In genomic region chr11:16897681-16898080, GRCm38 (mm10) we compare ENCODE assay signal across 16 mouse cellular contexts.
"Had no signal": no experiment of that assay in that cellular context is flagged by ENCODE, and none has a peak within 500 bp of the region (broad histone marks: within the 10 kb centered on the region; RNA-seq: fewer than 3 reads in every experiment).

No protein-coding gene starts in this region.

- H3K4me2 ChIP-seq: lung, embryonic 15.5 days; midbrain, embryonic 12.5 days; neural tube, embryonic 12.5 days had no signal

- DNase-seq: liver, postnatal 0 days; lung, adult 2 months; lung, postnatal 14 days; lung, postnatal 4 days; midbrain, embryonic 14.5 days; right cerebral cortex, postnatal 14 days; right cerebral cortex, postnatal 4 days; spleen, adult 18-20 months; thymus, adult 18-20 months; thymus, postnatal 25 days; thymus, postnatal 4 days had no signal

- H3K27ac ChIP-seq: lung, embryonic 15.5 days; midbrain, embryonic 10.5 days; midbrain, embryonic 12.5 days; neural tube, embryonic 12.5 days had no signal

- ATAC-seq: liver, postnatal 0 days; lung, postnatal 0 days had no signal

- H3K9me3 ChIP-seq: lung, embryonic 15.5 days; midbrain, embryonic 10.5 days; midbrain, embryonic 12.5 days; neural tube, embryonic 12.5 days had no signal

- H3K27me3 ChIP-seq: lung, embryonic 15.5 days; midbrain, embryonic 12.5 days; neural tube, embryonic 12.5 days had no signal

- H3K4me1 ChIP-seq: midbrain, embryonic 12.5 days; neural tube, embryonic 12.5 days had no signal

- H3K4me3 ChIP-seq: lung, embryonic 15.5 days; midbrain, embryonic 10.5 days; midbrain, embryonic 12.5 days; neural tube, embryonic 12.5 days had no signal

- H3K36me3 ChIP-seq: lung, embryonic 15.5 days; midbrain, embryonic 10.5 days; midbrain, embryonic 12.5 days; neural tube, embryonic 12.5 days had no signal

- H3K9ac ChIP-seq: liver, postnatal 0 days; lung, embryonic 15.5 days; midbrain, embryonic 12.5 days; neural tube, embryonic 12.5 days had no signal
